Mouse (Mus musculus): ENCODE measurements around the gene Cpt1b. TPM values are rescaled to one million over a fixed set of nuclear protein-coding genes. Genes with fewer than 3 reads are reported as not detected.

Gene Cpt1b
- total RNA-seq, 1 experiment from 2014 or later: 8.6 TPM

Other genes starting within 250 kb of the Cpt1b start
- gene Plxnb2, start 245.1 kb downstream of the Cpt1b start, total RNA-seq (2017): 145 to 153 TPM (median 153 TPM) in 3 replicates
- 2.1 to 3.1 TPM (median 2.7 TPM) in 3 replicates for gene Dennd6b, start 229.4 kb downstream of the Cpt1b start, total RNA-seq (2017)
- 16.8 to 32.5 TPM (median 19.4 TPM) in 3 replicates for gene Ppp6r2, start 214.3 kb downstream of the Cpt1b start, total RNA-seq (2017)
- 86.3 to 141 TPM (median 130 TPM) in 3 replicates for gene Sbf1, start 110.6 kb downstream of the Cpt1b start, total RNA-seq (2017)
- gene Adm2, start 103.1 kb downstream of the Cpt1b start, total RNA-seq (2017): not detected in 3 replicates
- gene Miox, start 91.5 kb downstream of the Cpt1b start, total RNA-seq (2017): not detected in 3 replicates
- gene Lmf2, start 70.2 kb downstream of the Cpt1b start, total RNA-seq (2017): 9.0 to 27.2 TPM (median 20.9 TPM) in 3 replicates
- gene Ncaph2, start 70.1 kb downstream of the Cpt1b start, total RNA-seq (2017): 71.4 to 99.9 TPM (median 80.6 TPM) in 3 replicates
- gene Sco2, start 52.0 kb downstream of the Cpt1b start, total RNA-seq (2017): 5.4 to 9.4 TPM (median 6.3 TPM) in 3 replicates
- 0.57 TPM in 1 of 3 replicates, not detected in the others for gene Tymp, start 48.8 kb downstream of the Cpt1b start, total RNA-seq (2017)
- not detected in 3 replicates for gene Odf3b, start 46.6 kb downstream of the Cpt1b start, total RNA-seq (2017)
- gene Klhdc7b, start 40.9 kb downstream of the Cpt1b start, total RNA-seq (2017): not detected in 3 replicates
- gene Syce3, start 15.4 kb downstream of the Cpt1b start, total RNA-seq (2017): not detected in 3 replicates
- gene C730034F03Rik, start 3.7 kb upstream of the Cpt1b start, total RNA-seq (2017): 9.7 to 24.4 TPM (median 15.7 TPM) in 3 replicates
- gene Gm44502, start 3.8 kb upstream of the Cpt1b start, total RNA-seq (2017): 0.76 to 1.2 TPM in 2 of 3 replicates, not detected in the other
- 95.3 to 120 TPM (median 95.5 TPM) in 3 replicates for gene Chkb, start 4.0 kb upstream of the Cpt1b start, total RNA-seq (2017)
- not detected in 3 replicates for gene Mapk8ip2, start 28.1 kb upstream of the Cpt1b start, total RNA-seq (2017)
- gene Arsa, start 51.6 kb upstream of the Cpt1b start, total RNA-seq (2017): 11.2 to 12.6 TPM (median 11.7 TPM) in 3 replicates
- gene Shank3, start 73.8 kb upstream of the Cpt1b start, total RNA-seq (2017): not detected in 3 replicates
- 0.85 TPM in 1 of 3 replicates, not detected in the others for gene Acr, start 142.5 kb upstream of the Cpt1b start, total RNA-seq (2017)
- gene Rabl2, start 166.1 kb upstream of the Cpt1b start, total RNA-seq (2017): 0.87 to 1.2 TPM in 2 of 3 replicates, not detected in the other

Data from monocyte, adult 5-6 weeks (primary cell).